Mouse (Mus musculus): ENCODE measurements around the gene Serinc5.

DNA sequence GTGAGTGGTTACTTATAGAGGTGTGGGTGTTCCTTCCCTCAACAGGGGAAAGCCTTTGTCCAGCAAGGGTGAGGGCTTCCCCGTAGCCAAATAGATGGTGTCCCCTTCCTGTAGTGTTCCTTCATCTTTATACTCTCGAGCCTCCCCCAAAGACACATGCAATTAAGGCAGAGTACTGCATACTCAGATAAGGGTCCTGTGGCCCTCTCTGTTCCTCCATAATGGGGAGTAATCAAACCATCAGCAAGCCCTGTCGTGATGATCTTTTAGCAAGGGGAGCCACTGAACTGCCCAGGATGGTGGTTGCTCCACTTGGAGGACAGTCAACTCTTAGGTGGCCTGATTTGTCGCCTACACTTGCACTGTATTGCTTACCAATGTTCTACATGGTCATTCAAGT, 101.7 kb downstream of the Serinc5 start:
- no peak for TF ChIP-seq CTCF (IDR thresholded peaks at IDR 0.05; ENCODE audit: extremely low read depth, insufficient read depth, low read length)
- no peak for TF ChIP-seq POLR2A (IDR thresholded peaks at IDR 0.05; ENCODE audit: extremely low read depth, insufficient read depth, low read length)
